Mouse (Mus musculus): Measurements from ENCODE around the gene Vmn2r110. TPM values are rescaled to one million over a fixed set of nuclear protein-coding genes. Genes with fewer than 3 reads are reported as not detected.

The Vmn2r110 gene
- not detected for total RNA-seq (2021)
- long read RNA-seq, experiment 1: 0 reads
- long read RNA-seq, experiment 2: 0 reads

- no peak for DNase-seq (ENCODE audit: low spot score in 2 of 2)
These were observed at the start of gene Vmn2r110 for GRCm38 (mm10) chr17:20596323-20596722. Gene Vmn2r110 (minus strand): TSS chr17:20596423.

GRCm38 (mm10) chr17:20624777-20625176, 28.6 kb upstream of the Vmn2r110 start, which contains the start of gene Fpr-rs3:
Gene Fpr-rs3 (minus strand): TSS chr17:20624877.
- DNase-seq (ENCODE audit: low spot score in 2 of 2): no peak

- no peak for DNase-seq (ENCODE audit: low spot score in 2 of 2)
These were observed 31.6 kb downstream of the Vmn2r110 start, which contains the start of gene Vmn2r109 for GRCm38 (mm10) chr17:20564656-20565055. Gene Vmn2r109 (minus strand): TSS chr17:20564756.

Other genes starting within 250 kb of the Vmn2r110 start
- gene Vmn1r224, start 182.3 kb downstream of the Vmn2r110 start, total RNA-seq (2021): not detected
- gene Vmn2r108, start 115.1 kb downstream of the Vmn2r110 start, total RNA-seq (2021): not detected
- gene Vmn1r225, start 98.3 kb downstream of the Vmn2r110 start, total RNA-seq (2021): not detected
- not detected for gene Vmn2r109, start 31.7 kb downstream of the Vmn2r110 start, total RNA-seq (2021)
- gene Fpr-rs3, start 28.5 kb upstream of the Vmn2r110 start, total RNA-seq (2021): not detected
- not detected for gene Vmn1r226, start 86.4 kb upstream of the Vmn2r110 start, total RNA-seq (2021)
- gene Vmn1r227, start 133.4 kb upstream of the Vmn2r110 start, total RNA-seq (2021): not detected
- gene Vmn1r228, start 189.7 kb upstream of the Vmn2r110 start, total RNA-seq (2021): not detected
- not detected for gene Vmn1r229, start 215.1 kb upstream of the Vmn2r110 start, total RNA-seq (2021)
- gene Vmn1r230, start 244.0 kb upstream of the Vmn2r110 start, total RNA-seq (2021): not detected

All from gastrocnemius, postnatal 4 days (tissue).